Mouse (Mus musculus) layer of hippocampus, adult 9-10 months (tissue): Measurements from ENCODE around the gene Stk4.

Source experiments
- DNase-seq: peaks from one replicate; pipeline ENCODE4 v3.0.0; 2022; ENCODE audit warnings: low spot score

Stk4 gene

GRCm38 (mm10) chr2:164079488-164079887 lies 9.4 kb downstream of the Stk4 start:
- DNase-seq = no peak

GRCm38 (mm10) chr2:164081577-164081976 lies 11.5 kb downstream of the Stk4 start:
- no peak for DNase-seq

GRCm38 (mm10) chr2:164082175-164082574 lies 12.1 kb downstream of the Stk4 start:
- no peak for DNase-seq

GRCm38 (mm10) chr2:164083609-164084341 lies 13.7 kb downstream of the Stk4 start:
- DNase-seq = no peak

- DNase-seq = no peak
Observed at GRCm38 (mm10) chr2:164084342-164084700, 14.2 kb downstream of the Stk4 start.

- no peak for DNase-seq
Observed at GRCm38 (mm10) chr2:164087416-164088017, 17.4 kb downstream of the Stk4 start.

GRCm38 (mm10) chr2:164089508-164089907 lies 19.4 kb downstream of the Stk4 start:
- DNase-seq = no peak

GRCm38 (mm10) chr2:164094152-164094551 lies 24.0 kb downstream of the Stk4 start:
- DNase-seq = no peak

- DNase-seq = no peak
Observed at GRCm38 (mm10) chr2:164098603-164099250, 28.6 kb downstream of the Stk4 start.

- no peak for DNase-seq
Observed at GRCm38 (mm10) chr2:164101936-164102335, 31.8 kb downstream of the Stk4 start.

GRCm38 (mm10) chr2:164102366-164102765 lies 32.2 kb downstream of the Stk4 start:
- no peak for DNase-seq

GRCm38 (mm10) chr2:164103501-164103900 lies 33.4 kb downstream of the Stk4 start:
- peak; percentile 62 for DNase-seq

GRCm38 (mm10) chr2:164106287-164107035 lies 36.3 kb downstream of the Stk4 start:
- DNase-seq = no peak

- DNase-seq = no peak
Observed at GRCm38 (mm10) chr2:164107125-164107874, 37.2 kb downstream of the Stk4 start.

- no peak for DNase-seq
Observed at GRCm38 (mm10) chr2:164108501-164108900, 38.4 kb downstream of the Stk4 start.

- no peak for DNase-seq
Observed at GRCm38 (mm10) chr2:164111546-164111945, 41.4 kb downstream of the Stk4 start.

GRCm38 (mm10) chr2:164114051-164114450 lies 43.9 kb downstream of the Stk4 start:
- DNase-seq = no peak

- DNase-seq = no peak
Observed at GRCm38 (mm10) chr2:164115531-164115930, 45.4 kb downstream of the Stk4 start.

- no peak for DNase-seq
Observed at GRCm38 (mm10) chr2:164119503-164119902, 49.4 kb downstream of the Stk4 start.

GRCm38 (mm10) chr2:164123169-164123766 lies 53.1 kb downstream of the Stk4 start:
- no peak for DNase-seq

- DNase-seq = peak; percentile 71
Observed at GRCm38 (mm10) chr2:164126533-164126955, 56.4 kb downstream of the Stk4 start.
